Mouse (Mus musculus): Measurements from ENCODE around the gene Mucl3.

GRCm38 (mm10) chr17:35591731-35592130 lies 51.8 kb downstream of the Mucl3 start:
- no peak for TF ChIP-seq POLR2A (IDR thresholded peaks at IDR 0.05; ENCODE audit: low read depth, low read length)
- no peak for TF ChIP-seq CTCF (IDR thresholded peaks at IDR 0.05; ENCODE audit: borderline replicate concordance, insufficient read depth, low read length)
